Mouse (Mus musculus) gonadal fat pad, adult 2 months (tissue): ENCODE measurements around the gene Wdsub1. TPM values are rescaled to one million over a fixed set of nuclear protein-coding genes. Genes with fewer than 3 reads are reported as not detected.

Experiments
- DNase-seq: peaks from one replicate; pipeline ENCODE4 v3.0.0-alpha.2; 2012; ENCODE audit warnings: low read depth
- polyA plus RNA-seq: library from polyadenylated mRNA; depleted of rRNA; stranded (reverse); fragments of >200 nt; gene quantifications from 2 replicates; pipeline ENCODE4 v1.2.3, GENCODE M21; 2012

Gene Wdsub1
- polyA plus RNA-seq, 1 experiment = 95.0 TPM

- DNase-seq = no peak
These were observed 76.4 kb downstream of the Wdsub1 start for GRCm38 (mm10) chr2:59806038-59806437.

- no peak for DNase-seq
These were observed 76.8 kb downstream of the Wdsub1 start for GRCm38 (mm10) chr2:59805595-59805994.

- no peak for DNase-seq
These were observed 79.5 kb downstream of the Wdsub1 start for GRCm38 (mm10) chr2:59802722-59803387.
